Comparison of ENCODE assay signal across 23 mouse cellular contexts in genomic region chr7:73260140-73260539, GRCm38 (mm10).
"Had no signal": no experiment of that assay in that cellular context is flagged by ENCODE, and none has a peak within 500 bp of the region (broad histone marks: within the 10 kb centered on the region; RNA-seq: fewer than 3 reads in every experiment).

No protein-coding gene starts in this region.

- H3K27me3 ChIP-seq: heart, embryonic 12.5 days; hindbrain, embryonic 12.5 days; intestine, embryonic 15.5 days; limb, embryonic 13.5 days had no signal

- H3K4me3 ChIP-seq: gastrocnemius, adult 2 months; heart, embryonic 10.5 days; heart, embryonic 12.5 days; hindbrain, embryonic 10.5 days; hindbrain, embryonic 12.5 days; intestine, embryonic 15.5 days; limb, embryonic 13.5 days had no signal

- ATAC-seq: forebrain, embryonic 16.5 days; hindbrain, embryonic 16.5 days; inflammation-experienced regulatory T-cells, adult 6 months; intestine, embryonic 15.5 days had no signal

- H3K9me3 ChIP-seq: heart, embryonic 10.5 days; heart, embryonic 12.5 days; hindbrain, embryonic 10.5 days; hindbrain, embryonic 12.5 days; intestine, embryonic 15.5 days; limb, embryonic 13.5 days had no signal

- H3K36me3 ChIP-seq: heart, embryonic 10.5 days; heart, embryonic 12.5 days; hindbrain, embryonic 10.5 days; hindbrain, embryonic 12.5 days; intestine, embryonic 15.5 days; limb, embryonic 13.5 days had no signal

- DNase-seq: gastrocnemius, adult 2 months; gastrocnemius, postnatal 10 days; gastrocnemius, postnatal 25 days; heart, adult 18-20 months; heart, postnatal 10 days; heart, postnatal 4 days; kidney, adult 11 months; kidney, adult 2 months; kidney, postnatal 14 days; kidney, postnatal 36 days; layer of hippocampus, adult 9-11 months; layer of hippocampus, postnatal 36 days; left cerebral cortex, postnatal 4 days had no signal

- H3K27ac ChIP-seq: gastrocnemius, adult 2 months; heart, embryonic 10.5 days; hindbrain, embryonic 10.5 days; hindbrain, embryonic 12.5 days; hindbrain, embryonic 14.5 days; intestine, embryonic 15.5 days; limb, embryonic 13.5 days had no signal

- H3K4me2 ChIP-seq: heart, embryonic 12.5 days; hindbrain, embryonic 12.5 days; hindbrain, embryonic 14.5 days; intestine, embryonic 15.5 days; limb, embryonic 13.5 days had no signal

- H3K9ac ChIP-seq: heart, embryonic 12.5 days; hindbrain, embryonic 12.5 days; hindbrain, embryonic 14.5 days; intestine, embryonic 15.5 days; limb, embryonic 13.5 days had no signal

- H3K4me1 ChIP-seq: heart, embryonic 10.5 days; heart, embryonic 12.5 days; intestine, embryonic 15.5 days; limb, embryonic 13.5 days had no signal
